Mouse (Mus musculus): Measurements from ENCODE around the gene Smg6. TPM values are rescaled to one million over a fixed set of nuclear protein-coding genes. Genes with fewer than 3 reads are reported as not detected.

Smg6 gene
- polyA plus RNA-seq, 1 experiment from 2014 or later = 7.7 TPM

DNA sequence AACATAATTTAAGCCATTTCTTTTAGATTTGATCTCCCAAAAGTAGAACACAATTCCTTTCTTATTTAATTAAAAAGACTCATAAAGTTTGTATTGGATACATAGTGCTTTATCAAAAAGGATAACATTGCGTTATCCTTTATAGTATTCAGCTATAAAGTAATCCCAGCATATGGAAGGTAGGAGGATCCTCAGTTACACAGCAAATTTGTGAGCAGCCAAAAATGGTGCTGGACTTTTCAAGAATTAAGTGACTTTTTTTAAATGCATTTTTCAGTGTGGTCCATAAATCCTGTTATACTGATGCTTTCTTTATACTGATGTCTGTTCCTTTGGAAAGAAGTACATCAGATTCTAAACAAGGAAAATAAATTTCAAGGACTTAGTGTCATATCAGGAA is 169.1 kb downstream of the Smg6 start:
- no peak overlapping the region for H3K27ac ChIP-seq
- no peaks in the 10 kb centered on the region for H3K9me3 ChIP-seq (replicated peaks)
- WGBS (ENCODE audit: insufficient replicate concordance) = 92% methylated on average over 1 of the region's 1 CpGs
- no peak overlapping the region for H3K9ac ChIP-seq
- no peak overlapping the region for H3K4me3 ChIP-seq
- peaks cover 6% of the 10 kb centered on the region; the same call in 1 of the 2 replicates for H3K36me3 ChIP-seq
- no peak for ATAC-seq
- no peaks in the 10 kb centered on the region for H3K27me3 ChIP-seq (replicated peaks)
- H3K4me2 ChIP-seq = no peak overlapping the region
- H3K4me1 ChIP-seq = no peaks in the 10 kb centered on the region

DNA sequence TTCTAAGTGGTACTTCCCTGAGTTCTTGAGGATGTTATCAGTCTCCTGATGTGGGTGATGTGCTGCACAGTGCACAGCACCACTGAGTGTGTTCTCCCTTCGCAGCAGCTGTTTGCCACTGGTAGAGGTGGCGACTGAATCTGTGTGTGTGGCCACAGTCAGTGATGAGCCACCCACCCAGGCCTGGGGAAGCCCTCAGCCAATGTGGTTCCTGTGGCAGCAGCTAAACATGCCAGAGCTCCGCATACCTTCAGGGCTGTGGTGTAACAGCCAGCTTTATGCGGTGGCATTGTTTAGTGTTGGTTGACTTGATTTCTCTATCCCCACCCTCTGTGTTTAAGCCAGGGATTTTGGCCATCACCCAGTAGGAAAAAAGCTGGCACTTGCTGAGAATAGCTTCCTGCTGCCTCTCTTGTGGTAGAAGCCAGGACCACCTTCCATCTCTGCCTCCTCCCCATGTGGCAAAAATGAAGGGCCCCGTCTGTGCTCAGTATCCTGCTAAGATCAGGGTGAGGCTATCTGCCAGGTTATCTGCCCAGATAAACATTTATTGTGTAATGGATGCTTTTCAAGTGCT is 177.2 kb downstream of the Smg6 start:
- no peaks in the 10 kb centered on the region for H3K27me3 ChIP-seq (replicated peaks)
- H3K27ac ChIP-seq = no peak overlapping the region
- no peak overlapping the region for H3K4me2 ChIP-seq
- 70% methylated on average over 5 of the region's 5 CpGs for WGBS (ENCODE audit: insufficient replicate concordance)
- H3K4me3 ChIP-seq = no peak overlapping the region
- no peak for ATAC-seq
- peaks cover 2% of the 10 kb centered on the region; the same call in 1 of the 2 replicates for H3K36me3 ChIP-seq
- no peak overlapping the region for H3K9ac ChIP-seq
- H3K9me3 ChIP-seq (replicated peaks) = no peaks in the 10 kb centered on the region
- H3K4me1 ChIP-seq = peaks cover 7% of the 10 kb centered on the region; the same call in 1 of the 2 replicates

DNA sequence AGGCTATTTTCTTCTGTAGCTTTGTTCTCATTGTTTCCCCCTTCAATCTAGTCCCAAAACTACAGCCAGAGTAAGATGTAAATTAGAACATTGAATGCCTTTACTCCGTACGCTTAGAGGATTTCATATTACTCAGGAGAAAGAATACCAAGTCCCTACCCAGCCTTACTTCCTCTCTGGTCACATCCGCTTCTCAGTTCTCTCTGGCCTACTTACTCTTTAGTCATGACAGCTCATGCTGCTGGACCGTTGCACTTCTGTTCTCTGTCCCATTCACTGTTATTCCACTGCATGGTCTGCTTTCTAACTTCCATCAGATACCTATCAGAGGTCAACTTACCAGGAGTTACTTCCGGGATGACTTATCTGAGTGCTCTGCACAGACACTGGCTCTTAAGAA is 181.0 kb downstream of the Smg6 start:
- Histone ChIP-seq H3K4me2 (no peak overlapping the region), H3K4me1 (peaks cover 7% of the 10 kb centered on the region; the same call in 1 of the 2 replicates), H3K4me3 (no peak overlapping the region), H3K27ac (no peak overlapping the region), H3K36me3 (no peaks in the 10 kb centered on the region), H3K9ac (no peak overlapping the region), H3K9me3 (replicated peaks) (no peaks in the 10 kb centered on the region), H3K27me3 (replicated peaks) (no peaks in the 10 kb centered on the region)
- ATAC-seq = no peak
- WGBS (ENCODE audit: insufficient replicate concordance) = 47% methylated on average over 5 of the region's 5 CpGs

DNA sequence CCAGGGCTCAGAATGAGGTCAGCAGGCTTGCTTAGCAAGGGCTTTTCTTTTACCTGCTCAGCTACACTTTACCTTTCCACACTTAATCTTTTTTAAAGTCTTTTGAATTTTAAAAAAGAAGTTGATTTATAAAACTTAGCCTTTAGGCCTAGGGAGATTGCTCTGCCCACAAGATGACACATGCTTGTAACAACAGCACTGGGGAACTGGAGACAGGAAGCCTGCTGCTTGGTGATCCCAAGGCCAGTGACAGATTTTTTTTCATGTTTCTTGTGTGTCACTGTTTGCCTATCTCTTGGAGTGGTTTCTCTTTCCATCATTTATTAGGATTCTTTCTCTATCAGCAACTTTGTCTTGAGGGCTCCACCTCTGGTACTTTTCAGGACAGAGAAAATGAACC is 183.3 kb downstream of the Smg6 start:
- Histone ChIP-seq H3K9ac (no peak overlapping the region), H3K9me3 (replicated peaks) (no peaks in the 10 kb centered on the region), H3K4me1 (peaks cover 7% of the 10 kb centered on the region; the same call in 1 of the 2 replicates), H3K27me3 (replicated peaks) (no peaks in the 10 kb centered on the region), H3K27ac (no peak overlapping the region), H3K4me2 (no peak overlapping the region), H3K4me3 (no peak overlapping the region), H3K36me3 (no peaks in the 10 kb centered on the region)
- ATAC-seq = no peak

DNA sequence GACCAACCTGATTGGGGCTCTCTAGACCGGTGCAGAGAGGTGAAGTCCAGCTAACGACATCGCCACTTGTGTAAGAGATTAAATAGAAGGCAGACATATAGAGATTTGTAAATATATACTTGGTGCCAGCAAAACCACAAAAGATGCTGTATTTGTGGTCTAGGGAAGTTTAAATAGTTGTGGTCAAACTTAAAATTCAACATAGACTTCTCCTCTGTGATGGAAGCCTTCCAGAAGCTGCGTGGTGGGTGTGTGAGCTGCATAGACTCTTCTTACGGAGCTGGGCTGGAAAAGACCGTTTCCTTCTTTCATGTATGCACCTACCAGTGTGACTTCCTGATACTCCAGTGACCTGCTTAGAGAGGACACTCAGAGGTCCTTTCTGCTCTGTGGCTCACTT is 190.8 kb downstream of the Smg6 start:
- no peak for ATAC-seq
- Histone ChIP-seq H3K36me3 (no peaks in the 10 kb centered on the region), H3K9me3 (replicated peaks) (no peaks in the 10 kb centered on the region), H3K4me1 (no peaks in the 10 kb centered on the region), H3K9ac (no peak overlapping the region), H3K4me2 (no peak overlapping the region), H3K27me3 (replicated peaks) (no peaks in the 10 kb centered on the region), H3K4me3 (no peak overlapping the region), H3K27ac (no peak overlapping the region)
- 73% methylated on average over 6 of the region's 6 CpGs for WGBS (ENCODE audit: insufficient replicate concordance)

DNA sequence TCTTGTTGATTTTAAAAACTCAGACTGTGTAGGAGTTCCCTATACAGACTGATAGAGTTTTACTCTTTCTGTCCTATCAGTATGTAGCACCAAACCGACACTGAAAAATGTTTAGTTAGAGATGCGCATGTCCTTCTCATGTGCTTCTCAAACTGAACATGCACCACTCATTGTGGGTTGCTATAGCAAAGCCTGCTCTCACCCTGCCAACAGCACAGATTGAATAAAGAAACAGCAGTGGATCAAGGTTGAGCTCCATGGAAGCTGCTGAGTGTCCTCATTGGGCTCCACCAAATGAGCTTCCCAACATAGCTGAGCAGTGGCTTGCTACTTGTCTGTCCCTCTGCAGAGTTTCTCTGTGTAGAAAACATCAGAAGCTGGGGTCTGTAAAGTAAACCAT is 192.5 kb downstream of the Smg6 start:
- no peaks in the 10 kb centered on the region for H3K9me3 ChIP-seq (replicated peaks)
- no peak for ATAC-seq
- no peak overlapping the region for H3K9ac ChIP-seq
- H3K36me3 ChIP-seq = no peaks in the 10 kb centered on the region
- H3K4me1 ChIP-seq = no peaks in the 10 kb centered on the region
- no peak overlapping the region for H3K4me2 ChIP-seq
- H3K4me3 ChIP-seq = no peak overlapping the region
- no peak overlapping the region for H3K27ac ChIP-seq
- H3K27me3 ChIP-seq (replicated peaks) = no peaks in the 10 kb centered on the region
- 76% methylated on average over 2 of the region's 2 CpGs for WGBS (ENCODE audit: insufficient replicate concordance)

DNA sequence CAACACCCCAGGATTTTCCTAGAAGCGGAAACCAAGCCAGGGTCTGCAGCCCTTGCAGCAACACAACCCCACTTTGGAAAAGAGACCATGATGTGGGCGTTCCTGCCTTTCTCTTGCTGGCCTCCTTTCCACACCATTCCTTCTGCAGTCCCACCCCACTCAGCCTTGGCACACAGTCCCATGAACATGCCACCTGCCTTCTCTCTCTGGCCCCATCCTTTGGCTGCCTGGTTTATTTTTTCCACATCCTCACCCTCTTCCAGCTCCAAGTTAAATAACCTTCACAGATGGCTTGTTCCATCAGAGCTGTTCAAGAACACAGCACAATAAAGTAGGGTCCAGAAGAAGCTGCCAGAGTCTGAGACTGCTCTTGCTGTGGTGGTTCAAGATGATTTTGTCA is 193.7 kb downstream of the Smg6 start:
- no peak for ATAC-seq
- H3K4me3 ChIP-seq = no peak overlapping the region
- no peaks in the 10 kb centered on the region for H3K27me3 ChIP-seq (replicated peaks)
- H3K36me3 ChIP-seq = no peaks in the 10 kb centered on the region
- H3K9me3 ChIP-seq (replicated peaks) = no peaks in the 10 kb centered on the region
- no peak overlapping the region for H3K27ac ChIP-seq
- 71% methylated on average over 2 of the region's 2 CpGs for WGBS (ENCODE audit: insufficient replicate concordance)
- no peak overlapping the region for H3K4me2 ChIP-seq
- no peak overlapping the region for H3K9ac ChIP-seq
- no peaks in the 10 kb centered on the region for H3K4me1 ChIP-seq

DNA sequence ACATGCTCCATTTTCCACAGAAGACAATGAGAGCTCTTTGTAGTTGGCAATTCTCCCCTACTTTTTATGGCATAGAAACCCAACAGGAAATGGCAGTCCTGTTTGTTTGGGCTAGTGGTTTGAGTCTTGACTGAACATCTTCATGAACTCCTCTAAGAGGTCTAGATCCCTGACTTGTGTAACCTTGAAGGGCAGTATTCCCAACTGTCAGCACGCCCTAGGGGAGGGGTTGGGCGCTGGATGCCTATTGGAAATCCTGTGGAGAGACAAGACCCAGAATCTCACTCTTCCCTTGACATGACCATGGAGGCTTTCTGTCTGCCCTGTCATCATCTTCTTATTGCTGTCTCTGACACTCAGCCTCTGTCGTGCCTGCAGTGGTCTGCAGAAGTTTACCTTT is 194.2 kb downstream of the Smg6 start:
- Histone ChIP-seq H3K36me3 (no peaks in the 10 kb centered on the region), H3K4me2 (no peak overlapping the region), H3K4me3 (no peak overlapping the region), H3K9me3 (replicated peaks) (no peaks in the 10 kb centered on the region), H3K9ac (no peak overlapping the region), H3K4me1 (no peaks in the 10 kb centered on the region), H3K27ac (no peak overlapping the region), H3K27me3 (replicated peaks) (no peaks in the 10 kb centered on the region)
- no peak for ATAC-seq
- 67% methylated on average over 3 of the region's 3 CpGs for WGBS (ENCODE audit: insufficient replicate concordance)

DNA sequence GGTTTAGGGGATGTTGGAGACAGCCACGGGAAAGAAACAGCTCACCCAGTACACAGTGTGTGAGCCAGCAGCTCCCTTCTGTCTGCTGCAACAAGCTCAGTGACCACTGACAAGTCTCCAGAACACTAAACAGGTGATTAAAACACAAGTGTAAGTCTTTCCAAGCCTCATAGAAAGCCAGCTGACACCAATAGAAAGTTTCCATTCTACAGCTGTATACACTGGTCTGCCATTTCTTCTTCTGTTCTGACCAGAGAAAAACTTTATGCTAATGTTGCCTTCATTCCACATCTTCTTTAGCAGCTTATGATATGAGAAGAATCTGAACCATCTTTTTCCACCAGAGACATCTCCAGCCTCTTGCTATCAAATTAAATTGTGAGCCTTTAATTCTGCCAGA is 195.7 kb downstream of the Smg6 start:
- Histone ChIP-seq H3K9me3 (replicated peaks) (no peaks in the 10 kb centered on the region), H3K36me3 (no peaks in the 10 kb centered on the region), H3K27ac (no peak overlapping the region), H3K9ac (no peak overlapping the region), H3K4me2 (no peak overlapping the region), H3K4me3 (no peak overlapping the region), H3K4me1 (no peaks in the 10 kb centered on the region), H3K27me3 (replicated peaks) (no peaks in the 10 kb centered on the region)
- ATAC-seq = no peak
- WGBS (ENCODE audit: insufficient replicate concordance) = 61% methylated on average over 1 of the region's 1 CpGs

DNA sequence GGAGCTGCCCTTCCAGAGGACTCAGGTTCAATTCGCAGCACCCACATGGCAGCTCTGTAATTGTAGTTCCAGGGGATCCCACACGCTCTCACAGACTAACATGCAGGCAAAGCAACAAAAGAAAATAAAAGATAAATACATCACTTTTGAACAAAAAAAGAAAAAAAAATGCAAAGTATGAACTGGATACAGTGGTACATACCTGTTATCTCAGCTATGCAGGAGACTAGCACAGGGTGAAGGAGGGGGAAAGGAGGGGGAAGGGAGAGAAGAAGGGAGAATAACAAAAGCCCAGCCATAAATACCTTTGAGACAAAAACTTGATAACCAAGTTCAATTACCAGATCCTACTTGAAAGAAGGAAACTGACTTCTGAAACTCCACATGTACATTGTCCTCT is 198.8 kb downstream of the Smg6 start:
- 83% methylated on average over 2 of the region's 2 CpGs for WGBS (ENCODE audit: insufficient replicate concordance)

DNA sequence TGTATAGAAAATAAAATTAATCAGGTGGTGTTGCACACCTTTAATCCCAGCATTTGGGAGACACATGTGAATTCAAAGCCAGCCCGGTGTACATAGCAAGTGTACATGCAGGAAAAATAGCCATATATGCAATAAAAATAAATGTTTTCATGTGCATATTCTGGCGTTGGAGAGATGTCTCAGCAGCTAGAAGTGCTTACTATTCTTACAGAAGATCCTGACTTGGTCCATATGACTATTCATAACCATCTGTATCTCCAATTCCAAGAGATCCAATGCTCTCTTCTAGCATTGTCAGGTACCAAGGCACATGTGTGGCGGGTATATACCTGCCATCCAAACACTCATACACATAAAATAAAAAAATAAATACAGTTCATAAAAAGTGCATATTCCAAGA is 200.8 kb downstream of the Smg6 start:
- 79% methylated on average over 3 of the region's 3 CpGs for WGBS (ENCODE audit: insufficient replicate concordance)
- no peak overlapping the region for H3K9ac ChIP-seq
- H3K9me3 ChIP-seq (replicated peaks) = no peaks in the 10 kb centered on the region
- ATAC-seq = no peak
- no peaks in the 10 kb centered on the region for H3K27me3 ChIP-seq (replicated peaks)
- H3K4me1 ChIP-seq = no peaks in the 10 kb centered on the region
- no peaks in the 10 kb centered on the region for H3K36me3 ChIP-seq
- no peak overlapping the region for H3K4me3 ChIP-seq
- no peak overlapping the region for H3K27ac ChIP-seq
- no peak overlapping the region for H3K4me2 ChIP-seq

More for the DNA sequence above, 198.8 kb downstream of the Smg6 start:
- no peak for ATAC-seq
- H3K27me3 ChIP-seq (replicated peaks) = no peaks in the 10 kb centered on the region
- no peak overlapping the region for H3K4me2 ChIP-seq
- H3K27ac ChIP-seq = no peak overlapping the region
- H3K36me3 ChIP-seq = no peaks in the 10 kb centered on the region
- H3K4me3 ChIP-seq = no peak overlapping the region
- H3K4me1 ChIP-seq = no peaks in the 10 kb centered on the region
- no peaks in the 10 kb centered on the region for H3K9me3 ChIP-seq (replicated peaks)
- no peak overlapping the region for H3K9ac ChIP-seq

DNA sequence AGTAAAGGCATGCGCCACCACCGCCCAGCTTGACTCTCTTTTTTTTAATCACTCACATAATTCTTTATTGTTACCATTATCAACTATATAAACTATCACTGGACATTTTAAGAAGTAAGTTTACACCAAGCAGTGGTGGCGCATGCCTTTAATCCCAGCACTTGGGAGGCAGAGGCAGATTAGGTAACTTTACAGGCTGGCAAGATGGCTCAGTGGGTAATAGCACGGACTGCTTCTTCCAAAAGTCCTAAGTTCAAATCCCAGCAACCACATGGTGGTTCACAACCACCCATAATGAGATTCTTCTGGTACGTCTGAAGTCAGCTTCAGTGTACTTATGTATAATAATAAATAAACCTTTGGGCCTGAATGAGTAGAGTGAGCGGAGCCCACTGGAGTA is 203.9 kb downstream of the Smg6 start:
- no peaks in the 10 kb centered on the region for H3K27me3 ChIP-seq (replicated peaks)

DNA sequence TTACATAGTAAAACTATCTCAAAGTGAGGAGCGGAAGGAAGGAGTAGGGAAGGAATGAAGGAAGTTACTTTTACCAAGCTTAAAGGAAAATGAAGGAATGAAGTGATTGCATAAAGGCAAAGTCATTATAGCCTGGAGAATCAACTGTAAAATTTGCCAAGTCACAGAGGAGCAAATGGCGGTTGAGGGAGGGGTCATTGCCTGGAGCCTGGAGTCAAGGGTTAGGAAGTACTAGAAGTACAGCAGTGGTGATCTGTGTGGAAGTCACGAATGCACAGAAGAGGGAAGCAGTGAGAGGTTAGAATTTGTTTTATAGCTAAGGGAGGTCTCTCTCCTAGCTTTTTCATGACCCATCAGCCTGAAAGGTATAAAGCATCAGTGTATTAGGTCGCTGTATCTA is 205.7 kb downstream of the Smg6 start:
- 63% methylated on average over 4 of the region's 4 CpGs for WGBS (ENCODE audit: insufficient replicate concordance)
- H3K36me3 ChIP-seq = no peaks in the 10 kb centered on the region
- no peaks in the 10 kb centered on the region for H3K9me3 ChIP-seq (replicated peaks)
- H3K9ac ChIP-seq = no peak overlapping the region
- H3K4me2 ChIP-seq = no peak overlapping the region
- no peak overlapping the region for H3K4me3 ChIP-seq
- ATAC-seq = no peak
- H3K27me3 ChIP-seq (replicated peaks) = no peaks in the 10 kb centered on the region
- no peak overlapping the region for H3K27ac ChIP-seq
- H3K4me1 ChIP-seq = peaks cover 4% of the 10 kb centered on the region; the same call in 1 of the 2 replicates

More for the DNA sequence above, 203.9 kb downstream of the Smg6 start:
- Histone ChIP-seq H3K27ac (no peak overlapping the region), H3K4me3 (no peak overlapping the region), H3K36me3 (no peaks in the 10 kb centered on the region), H3K9ac (no peak overlapping the region), H3K4me2 (no peak overlapping the region), H3K4me1 (peaks cover 3% of the 10 kb centered on the region; the same call in 1 of the 2 replicates), H3K9me3 (replicated peaks) (no peaks in the 10 kb centered on the region)
- ATAC-seq = no peak
- WGBS (ENCODE audit: insufficient replicate concordance) = 85% methylated on average over 6 of the region's 6 CpGs
